In the genomic region with DNA sequence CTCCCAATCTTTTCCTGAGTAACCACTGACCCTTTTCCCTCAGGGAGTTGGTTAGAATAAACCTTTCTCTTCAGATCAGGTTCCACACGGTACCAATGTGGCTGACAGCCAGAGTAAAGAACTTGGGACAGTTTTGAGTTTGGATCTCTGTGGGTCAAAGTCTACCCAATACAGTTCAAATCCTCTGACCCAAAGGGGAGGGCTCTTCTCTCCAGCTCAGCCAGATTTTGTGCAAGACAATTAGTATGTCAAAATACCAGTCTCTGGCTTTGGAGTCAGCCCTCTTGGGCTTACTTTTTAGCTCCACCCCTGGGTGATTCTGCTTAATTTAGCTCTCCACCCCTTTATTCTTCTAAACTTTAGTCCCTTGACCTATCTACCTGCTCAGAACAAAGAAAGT, we compare ENCODE assay signal across 8 mouse cellular contexts. TPM values are rescaled to one million over a fixed set of nuclear protein-coding genes. Genes with fewer than 3 reads are reported as not detected.
DNase-seq lines count a peak whose midpoint lies in the region; ATAC-seq and TF ChIP-seq lines count a peak whose summit lies in the region.

No protein-coding gene starts in this region.

- intact Hi-C loops in left cerebral cortex, adult 2 months (cut with DNase I): loop anchor here (1.0 to 5.0 kb wide), 5 partner anchors 27 to 157 kb away; partner anchors contain the start of genes Cops7a and Pianp

- 14% methylated on average over 1 of the region's 1 CpGs for WGBS in kidney, embryonic 16.5 days
- 35% methylated on average over 1 of the region's 1 CpGs for WGBS in midbrain, embryonic 11.5 days

- H3K4me2 ChIP-seq in kidney, embryonic 16.5 days (replicated peaks; ENCODE audit: low read depth, low read length): peak overlapping the region; percentile 85
- H3K4me2 ChIP-seq in midbrain, embryonic 11.5 days: peak overlapping the region; percentile 53

- peak overlapping the region; percentile 91 for H3K27ac ChIP-seq in left cerebral cortex, adult 2 months
- peak overlapping the region; percentile 90 for H3K27ac ChIP-seq in kidney, embryonic 16.5 days (ENCODE audit: low read length)
- peak overlapping the region; percentile 89 for H3K27ac ChIP-seq in midbrain, embryonic 11.5 days (ENCODE audit: low read depth, low read length)

- DNase-seq in left cerebral cortex, adult 2 months (ENCODE audit: extremely low spot score in 1 of 2, low spot score in 2 of 2): no peak
- no peak for DNase-seq in left cerebral cortex, adult 8-10 months (ENCODE audit: low spot score in 2 of 2)
- no peak for DNase-seq in midbrain, embryonic 11.5 days (ENCODE audit: low spot score, missing footprints)
- DNase-seq in natural killer cell, adult 2 months (ENCODE audit: low spot score in 2 of 2): no peak
- DNase-seq in right cerebral cortex, adult 2 months (ENCODE audit: low spot score in 2 of 2): no peak

- peak overlapping the region; percentile 98 for H3K4me3 ChIP-seq in left cerebral cortex, adult 2 months
- H3K4me3 ChIP-seq in erythroblast, embryonic 14.5 days (replicated peaks): peak overlapping the region; percentile 97
- H3K4me3 ChIP-seq in kidney, embryonic 16.5 days (ENCODE audit: low read length): peak overlapping the region; percentile 95
- peak overlapping the region; percentile 91; the same call in 1 of the 2 replicates for H3K4me3 ChIP-seq in midbrain, embryonic 11.5 days (ENCODE audit: low read depth, low read length)

- peaks cover 8% of the 10 kb centered on the region for H3K27me3 ChIP-seq in erythroblast, embryonic 14.5 days (ENCODE audit: control insufficient read depth)
- no peaks in the 10 kb centered on the region for H3K27me3 ChIP-seq in kidney, embryonic 16.5 days (ENCODE audit: insufficient read depth, low read length)
- H3K27me3 ChIP-seq in midbrain, embryonic 11.5 days (ENCODE audit: control insufficient read depth, insufficient read depth, low read length): no peaks in the 10 kb centered on the region

- no peak for TF ChIP-seq CTCF in left cerebral cortex, adult 2 months (IDR thresholded peaks at IDR 0.05)

- ATAC-seq in kidney, embryonic 16.5 days (ENCODE audit: low FRiP score, low TSS enrichment): no peak
- ATAC-seq in midbrain, embryonic 11.5 days (ENCODE audit: low FRiP score): peak; percentile 0; the same call in 1 of the 2 replicates
- ATAC-seq in megakaryocyte progenitor cell, adult 5-6 weeks (replicated peaks; ENCODE audit: poor library complexity): no peak

- no peaks in the 10 kb centered on the region for H3K9me3 ChIP-seq in erythroblast, embryonic 14.5 days (ENCODE audit: control insufficient read depth, low read length)
- H3K9me3 ChIP-seq in kidney, embryonic 16.5 days (ENCODE audit: low read length): no peaks in the 10 kb centered on the region
- no peaks in the 10 kb centered on the region for H3K9me3 ChIP-seq in midbrain, embryonic 11.5 days (ENCODE audit: control insufficient read depth, low read length)

- peak overlapping the region; percentile 29 for H3K9ac ChIP-seq in kidney, embryonic 16.5 days (replicated peaks; ENCODE audit: low read length)
- peak overlapping the region; percentile 88 for H3K9ac ChIP-seq in midbrain, embryonic 11.5 days (ENCODE audit: low read length)

- peaks cover 31% of the 10 kb centered on the region for H3K4me1 ChIP-seq in erythroblast, embryonic 14.5 days (ENCODE audit: control insufficient read depth)
- peaks cover 27% of the 10 kb centered on the region for H3K4me1 ChIP-seq in kidney, embryonic 16.5 days (ENCODE audit: insufficient read depth, low read length)
- peaks cover 12% of the 10 kb centered on the region for H3K4me1 ChIP-seq in midbrain, embryonic 11.5 days (ENCODE audit: control insufficient read depth, insufficient read depth, low read length)

- H3K36me3 ChIP-seq in erythroblast, embryonic 14.5 days (ENCODE audit: control insufficient read depth): peaks cover 28% of the 10 kb centered on the region
- H3K36me3 ChIP-seq in kidney, embryonic 16.5 days (ENCODE audit: insufficient read depth, low read length): peaks cover 19% of the 10 kb centered on the region
- H3K36me3 ChIP-seq in midbrain, embryonic 11.5 days (ENCODE audit: control insufficient read depth, insufficient read depth, low read length): peaks cover 13% of the 10 kb centered on the region

RNA-seq across cellular contexts. Expression of gene Mlf2, which starts 1.0 kb away (rescaled TPM):
- 100 to 1,000 TPM; 617 to 624 TPM for total RNA-seq in left cerebral cortex, adult 2 months (2021)
- total RNA-seq in left cerebral cortex, adult 8-10 months (2022): 100 to 1,000 TPM; 578 to 635 (median 620) TPM
- polyA plus RNA-seq in erythroblast, embryonic 14.5 days (2012): 21.9 and 22.2 TPM in 2 replicates
- 366 and 380 TPM in 2 replicates for polyA plus RNA-seq in kidney, embryonic 16.5 days (2015; fragmentation: Nextera tagmentation; extraction: Ambion mirVana)
- polyA plus RNA-seq in midbrain, embryonic 11.5 days (2014; fragmentation: Nextera tagmentation; extraction: Ambion mirVana): 430 and 435 TPM in 2 replicates
- 71.3 and 82.7 TPM in 2 replicates for total RNA-seq in megakaryocyte progenitor cell, adult 5-6 weeks (2015)
- 57.0 and 58.8 TPM in 2 replicates for total RNA-seq in megakaryocyte progenitor cell, adult 5-6 weeks (2017)

RNA-seq across cellular contexts. Expression of gene Ptms, which starts 10.3 kb away (rescaled TPM):
- total RNA-seq in left cerebral cortex, adult 2 months (2021): 100 to 1,000 TPM; 845 to 926 TPM
- total RNA-seq in left cerebral cortex, adult 8-10 months (2022): 100 to 1,000 TPM; 915 to 964 (median 945) TPM
- 2.6 and 3.1 TPM in 2 replicates for polyA plus RNA-seq in erythroblast, embryonic 14.5 days (2012)
- polyA plus RNA-seq in kidney, embryonic 16.5 days (2015; fragmentation: Nextera tagmentation; extraction: Ambion mirVana): 269 and 274 TPM in 2 replicates
- 258 and 288 TPM in 2 replicates for polyA plus RNA-seq in midbrain, embryonic 11.5 days (2014; fragmentation: Nextera tagmentation; extraction: Ambion mirVana)
- 15.9 and 18.8 TPM in 2 replicates for total RNA-seq in megakaryocyte progenitor cell, adult 5-6 weeks (2015)
- total RNA-seq in megakaryocyte progenitor cell, adult 5-6 weeks (2017): 14.0 and 26.1 TPM in 2 replicates

RNA-seq across cellular contexts. Expression of gene Lag3, which starts 18.7 kb away (rescaled TPM):
- total RNA-seq in left cerebral cortex, adult 2 months (2021): 1 to 10 TPM; 2.1 to 3.1 TPM
- total RNA-seq in left cerebral cortex, adult 8-10 months (2022): 10 to 100 TPM in 2 of 4 experiments, 1 to 10 TPM in 2; 2.4 to 12.6 (median 6.8) TPM
- polyA plus RNA-seq in erythroblast, embryonic 14.5 days (2012): not detected in 2 replicates
- polyA plus RNA-seq in kidney, embryonic 16.5 days (2015; fragmentation: Nextera tagmentation; extraction: Ambion mirVana): 1.3 and 2.6 TPM in 2 replicates
- 0.88 and 2.4 TPM in 2 replicates for polyA plus RNA-seq in midbrain, embryonic 11.5 days (2014; fragmentation: Nextera tagmentation; extraction: Ambion mirVana)
- 0.81 and 1.3 TPM in 2 replicates for total RNA-seq in megakaryocyte progenitor cell, adult 5-6 weeks (2015)
- 0.08 and 1.0 TPM in 2 replicates for total RNA-seq in megakaryocyte progenitor cell, adult 5-6 weeks (2017)

RNA-seq across cellular contexts. Expression of gene Cops7a, which starts 35.1 kb away (rescaled TPM):
- total RNA-seq in left cerebral cortex, adult 2 months (2021): 100 to 1,000 TPM; 148 to 156 TPM
- 100 to 1,000 TPM; 154 to 177 (median 165) TPM for total RNA-seq in left cerebral cortex, adult 8-10 months (2022)
- polyA plus RNA-seq in erythroblast, embryonic 14.5 days (2012): 2.7 TPM in 2 replicates
- polyA plus RNA-seq in kidney, embryonic 16.5 days (2015; fragmentation: Nextera tagmentation; extraction: Ambion mirVana): 178 and 179 TPM in 2 replicates
- polyA plus RNA-seq in midbrain, embryonic 11.5 days (2014; fragmentation: Nextera tagmentation; extraction: Ambion mirVana): 105 and 112 TPM in 2 replicates
- 86.3 and 90.2 TPM in 2 replicates for total RNA-seq in megakaryocyte progenitor cell, adult 5-6 weeks (2015)
- total RNA-seq in megakaryocyte progenitor cell, adult 5-6 weeks (2017): 56.1 and 61.8 TPM in 2 replicates

RNA-seq across cellular contexts. Expression of gene Cd4, which starts 42.2 kb away (rescaled TPM):
- 1 to 10 TPM; 2.0 to 4.6 TPM for total RNA-seq in left cerebral cortex, adult 2 months (2021)
- 10 to 100 TPM; 13.4 to 17.2 (median 15.9) TPM for total RNA-seq in left cerebral cortex, adult 8-10 months (2022)
- not detected in 2 replicates for polyA plus RNA-seq in erythroblast, embryonic 14.5 days (2012)
- 0.10 and 0.28 TPM in 2 replicates for polyA plus RNA-seq in kidney, embryonic 16.5 days (2015; fragmentation: Nextera tagmentation; extraction: Ambion mirVana)
- not detected in 2 replicates for polyA plus RNA-seq in midbrain, embryonic 11.5 days (2014; fragmentation: Nextera tagmentation; extraction: Ambion mirVana)
- total RNA-seq in megakaryocyte progenitor cell, adult 5-6 weeks (2015): 0.42 and 1.0 TPM in 2 replicates
- total RNA-seq in megakaryocyte progenitor cell, adult 5-6 weeks (2017): 0.08 and 1.0 TPM in 2 replicates

Comparison
In these comparisons a context has a peak if more than half of its experiments do, and no peak if none do; other contexts are left out.
1. RNA of gene Mlf2, which starts 1.0 kb away (total RNA-seq): 578 to 635 TPM in left cerebral cortex, adult 8-10 months and 617 to 624 TPM in left cerebral cortex, adult 2 months; 57.0 to 82.7 TPM in megakaryocyte progenitor cell, adult 5-6 weeks; every median in the first group is over 4 times any median in the second.
2. RNA of gene Ptms, which starts 10.3 kb away (total RNA-seq): 915 to 964 TPM in left cerebral cortex, adult 8-10 months and 845 to 926 TPM in left cerebral cortex, adult 2 months; 14.0 to 26.1 TPM in megakaryocyte progenitor cell, adult 5-6 weeks; every median in the first group is over 10 times any median in the second.
3. Peak in every context shown above with its lines, with median percentiles within 50 percentile points of each other: H3K27ac ChIP-seq and H3K4me3 ChIP-seq.